Mouse (Mus musculus): ENCODE measurements around the gene Usp20. TPM values are rescaled to one million over a fixed set of nuclear protein-coding genes. Genes with fewer than 3 reads are reported as not detected.

The Usp20 gene
- polyA plus RNA-seq, 1 experiment from 2014 or later = 15.7 TPM

- WGBS = 56% methylated on average over 3 of the region's 3 CpGs
- Histone ChIP-seq H3K36me3 (peaks cover 35% of the 10 kb centered on the region), H3K27ac (peak overlapping the region; percentile 49; the same call in 1 of the 2 replicates), H3K4me3 (no peak overlapping the region), H3K9me3 (no peaks in the 10 kb centered on the region), H3K4me1 (peaks cover 29% of the 10 kb centered on the region), H3K27me3 (ENCODE audit: insufficient read depth, poor library complexity, severe bottlenecking) (no peaks in the 10 kb centered on the region)
- DNase-seq (ENCODE audit: low spot score) = no peak
Observed at GRCm38 (mm10) chr2:31025458-31025857, 43.4 kb downstream of the Usp20 start.

- Histone ChIP-seq H3K36me3 (peaks cover 31% of the 10 kb centered on the region), H3K9me3 (no peaks in the 10 kb centered on the region), H3K27ac (peak overlapping the region; percentile 60; the same call in 1 of the 2 replicates), H3K4me1 (peaks cover 25% of the 10 kb centered on the region), H3K4me3 (no peak overlapping the region), H3K27me3 (ENCODE audit: insufficient read depth, poor library complexity, severe bottlenecking) (no peaks in the 10 kb centered on the region)
- no peak for DNase-seq (ENCODE audit: low spot score)
- WGBS = 60% methylated on average over 8 of the region's 8 CpGs
Observed at GRCm38 (mm10) chr2:31026642-31027041, 44.6 kb downstream of the Usp20 start.

GRCm38 (mm10) chr2:31031972-31032371 is 49.9 kb downstream of the Usp20 start:
- peaks cover 14% of the 10 kb centered on the region for H3K4me1 ChIP-seq
- no peak for DNase-seq (ENCODE audit: low spot score)
- WGBS = 88% methylated on average over 7 of the region's 7 CpGs
- H3K36me3 ChIP-seq = peaks cover 80% of the 10 kb centered on the region
- no peaks in the 10 kb centered on the region for H3K9me3 ChIP-seq
- H3K27ac ChIP-seq = no peak overlapping the region
- no peak overlapping the region for H3K4me3 ChIP-seq
- H3K27me3 ChIP-seq (ENCODE audit: insufficient read depth, poor library complexity, severe bottlenecking) = no peaks in the 10 kb centered on the region

- 0 out of 2 replicates have a peak, but pooled peaks cover 3% of the 10 kb centered on the region for H3K4me1 ChIP-seq
- WGBS = 94% methylated on average over 6 of the region's 6 CpGs
- H3K27me3 ChIP-seq (ENCODE audit: insufficient read depth, poor library complexity, severe bottlenecking) = no peaks in the 10 kb centered on the region
- H3K9me3 ChIP-seq = no peaks in the 10 kb centered on the region
- peaks cover 91% of the 10 kb centered on the region for H3K36me3 ChIP-seq
- H3K4me3 ChIP-seq = no peak overlapping the region
- H3K27ac ChIP-seq = no peak overlapping the region
- DNase-seq (ENCODE audit: low spot score) = no peak
Observed at GRCm38 (mm10) chr2:31036811-31037210, 54.7 kb downstream of the Usp20 start.

GRCm38 (mm10) chr2:31040043-31040442 is 58.0 kb downstream of the Usp20 start:
- WGBS = 96% methylated on average over 3 of the region's 3 CpGs
- Histone ChIP-seq H3K4me3 (no peak overlapping the region), H3K4me1 (no peaks in the 10 kb centered on the region), H3K27ac (no peak overlapping the region), H3K27me3 (ENCODE audit: insufficient read depth, poor library complexity, severe bottlenecking) (no peaks in the 10 kb centered on the region), H3K36me3 (peaks cover 79% of the 10 kb centered on the region), H3K9me3 (no peaks in the 10 kb centered on the region)
- DNase-seq (ENCODE audit: low spot score) = no peak

GRCm38 (mm10) chr2:31040487-31040886 is 58.4 kb downstream of the Usp20 start:
- no peaks in the 10 kb centered on the region for H3K4me1 ChIP-seq
- DNase-seq (ENCODE audit: low spot score) = no peak
- no peak overlapping the region for H3K27ac ChIP-seq
- H3K36me3 ChIP-seq = peaks cover 75% of the 10 kb centered on the region
- H3K4me3 ChIP-seq = no peak overlapping the region
- no peaks in the 10 kb centered on the region for H3K27me3 ChIP-seq (ENCODE audit: insufficient read depth, poor library complexity, severe bottlenecking)
- WGBS = 87% methylated on average over 3 of the region's 3 CpGs
- no peaks in the 10 kb centered on the region for H3K9me3 ChIP-seq

- no peaks in the 10 kb centered on the region for H3K9me3 ChIP-seq
- H3K27ac ChIP-seq = no peak overlapping the region
- no peak overlapping the region for H3K4me3 ChIP-seq
- DNase-seq (ENCODE audit: low spot score) = no peak
- H3K27me3 ChIP-seq (ENCODE audit: insufficient read depth, poor library complexity, severe bottlenecking) = no peaks in the 10 kb centered on the region
- WGBS = 87% methylated on average over 6 of the region's 6 CpGs
- H3K4me1 ChIP-seq = no peaks in the 10 kb centered on the region
- H3K36me3 ChIP-seq = peaks cover 73% of the 10 kb centered on the region
Observed at GRCm38 (mm10) chr2:31041386-31041785, 59.3 kb downstream of the Usp20 start.

- Histone ChIP-seq H3K4me1 (no peaks in the 10 kb centered on the region), H3K9me3 (no peaks in the 10 kb centered on the region), H3K36me3 (peaks cover 69% of the 10 kb centered on the region), H3K27me3 (ENCODE audit: insufficient read depth, poor library complexity, severe bottlenecking) (no peaks in the 10 kb centered on the region), H3K4me3 (no peak overlapping the region), H3K27ac (no peak overlapping the region)
- no peak for DNase-seq (ENCODE audit: low spot score)
- 89% methylated on average over 6 of the region's 6 CpGs for WGBS
Observed at GRCm38 (mm10) chr2:31042881-31043280, 60.8 kb downstream of the Usp20 start.

- WGBS = 88% methylated on average over 1 of the region's 1 CpGs
- Histone ChIP-seq H3K9me3 (no peaks in the 10 kb centered on the region), H3K4me3 (no peak overlapping the region), H3K4me1 (no peaks in the 10 kb centered on the region), H3K36me3 (peaks cover 60% of the 10 kb centered on the region), H3K27me3 (ENCODE audit: insufficient read depth, poor library complexity, severe bottlenecking) (no peaks in the 10 kb centered on the region), H3K27ac (no peak overlapping the region)
- no peak for DNase-seq (ENCODE audit: low spot score)
Observed at GRCm38 (mm10) chr2:31043856-31044255, 61.8 kb downstream of the Usp20 start.

- no peak for DNase-seq (ENCODE audit: low spot score)
Observed at GRCm38 (mm10) chr2:31048037-31048436, 66.0 kb downstream of the Usp20 start.

GRCm38 (mm10) chr2:31052441-31052840 is 70.4 kb downstream of the Usp20 start:
- Histone ChIP-seq H3K4me1 (0 out of 2 replicates have a peak, but pooled peaks cover 3% of the 10 kb centered on the region), H3K27ac (no peak overlapping the region), H3K36me3 (peaks cover 71% of the 10 kb centered on the region), H3K9me3 (no peaks in the 10 kb centered on the region), H3K27me3 (ENCODE audit: insufficient read depth, poor library complexity, severe bottlenecking) (no peaks in the 10 kb centered on the region), H3K4me3 (no peak overlapping the region)
- no peak for DNase-seq (ENCODE audit: low spot score)
- WGBS = 88% methylated on average over 10 of the region's 10 CpGs

More at GRCm38 (mm10) chr2:31048037-31048436, 66.0 kb downstream of the Usp20 start:
- no peak overlapping the region for H3K4me3 ChIP-seq
- H3K9me3 ChIP-seq = no peaks in the 10 kb centered on the region
- WGBS = 68% methylated on average over 6 of the region's 6 CpGs
- H3K36me3 ChIP-seq = peaks cover 50% of the 10 kb centered on the region
- H3K27me3 ChIP-seq (ENCODE audit: insufficient read depth, poor library complexity, severe bottlenecking) = no peaks in the 10 kb centered on the region
- 0 out of 2 replicates have a peak, but pooled peaks cover 3% of the 10 kb centered on the region for H3K4me1 ChIP-seq
- no peak overlapping the region for H3K27ac ChIP-seq

GRCm38 (mm10) chr2:31053426-31053825 is 71.3 kb downstream of the Usp20 start:
- Histone ChIP-seq H3K27ac (no peak overlapping the region), H3K4me3 (no peak overlapping the region), H3K4me1 (0 out of 2 replicates have a peak, but pooled peaks cover 3% of the 10 kb centered on the region), H3K27me3 (ENCODE audit: insufficient read depth, poor library complexity, severe bottlenecking) (no peaks in the 10 kb centered on the region), H3K9me3 (no peaks in the 10 kb centered on the region), H3K36me3 (peaks cover 77% of the 10 kb centered on the region)
- no peak for DNase-seq (ENCODE audit: low spot score)
- 90% methylated on average over 13 of the region's 13 CpGs for WGBS

- Histone ChIP-seq H3K27ac (no peak overlapping the region), H3K9me3 (no peaks in the 10 kb centered on the region), H3K4me1 (0 out of 2 replicates have a peak, but pooled peaks cover 3% of the 10 kb centered on the region), H3K4me3 (no peak overlapping the region), H3K36me3 (peaks cover 81% of the 10 kb centered on the region), H3K27me3 (ENCODE audit: insufficient read depth, poor library complexity, severe bottlenecking) (no peaks in the 10 kb centered on the region)
- no peak for DNase-seq (ENCODE audit: low spot score)
- 91% methylated on average over 11 of the region's 11 CpGs for WGBS
Observed at GRCm38 (mm10) chr2:31053851-31054340, 71.8 kb downstream of the Usp20 start.

- no peaks in the 10 kb centered on the region for H3K9me3 ChIP-seq
- no peak overlapping the region for H3K27ac ChIP-seq
- no peak for DNase-seq (ENCODE audit: low spot score)
- WGBS = 89% methylated on average over 3 of the region's 3 CpGs
- H3K27me3 ChIP-seq (ENCODE audit: insufficient read depth, poor library complexity, severe bottlenecking) = no peaks in the 10 kb centered on the region
- H3K36me3 ChIP-seq = peaks cover 81% of the 10 kb centered on the region
- H3K4me3 ChIP-seq = no peak overlapping the region
- H3K4me1 ChIP-seq = 0 out of 2 replicates have a peak, but pooled peaks cover 3% of the 10 kb centered on the region
Observed at GRCm38 (mm10) chr2:31056070-31056469, 74.0 kb downstream of the Usp20 start.

Measured in heart, embryonic 10.5 days (tissue).